Mouse (Mus musculus) erythroblast, embryonic 14.5 days (primary cell): ENCODE results near the gene Sdccag8.

ENCODE experiments used
- GATA1 ChIP-seq: IDR thresholded peaks from 2 replicates; pipeline ENCODE4 v1.6.1; 2012; ENCODE audit warnings: low read length, inconsistent platforms, mixed read lengths
- TAL1 ChIP-seq: IDR thresholded peaks from 3 replicates; pipeline ENCODE4 v1.6.1; 2012; ENCODE audit warnings: low read length, inconsistent platforms, mixed read lengths

DNA sequence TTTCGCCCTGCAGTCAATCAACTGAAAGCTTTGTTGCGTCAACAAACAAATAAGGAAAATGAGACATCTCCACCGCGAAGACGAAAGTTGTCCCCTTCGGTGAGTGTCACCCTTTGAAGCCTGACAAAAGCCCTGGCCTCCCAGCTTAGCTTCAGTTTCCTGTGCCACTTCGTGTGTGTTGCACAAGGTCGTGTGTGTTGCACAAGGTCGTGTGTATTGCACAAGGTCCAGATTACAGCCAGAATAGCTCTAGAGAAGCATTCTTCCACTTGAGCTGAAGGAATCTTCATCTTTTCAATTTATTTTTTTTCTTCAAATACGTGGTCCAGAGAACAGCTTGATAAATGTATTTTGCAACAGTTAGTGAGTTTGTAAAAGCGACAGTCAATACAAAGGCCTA, 11.7 kb downstream of the Sdccag8 start:
- TF ChIP-seq GATA1 = no peak
- no peak for TF ChIP-seq TAL1
